Mouse (Mus musculus) heart, adult 18-20 months (tissue): ENCODE results near the gene Lcn10. TPM values are rescaled to one million over a fixed set of nuclear protein-coding genes. Genes with fewer than 3 reads are reported as not detected.
"Not testable (repeated sequence)": the region's sequence is repeated elsewhere in the genome, so short reads cannot be mapped to it uniquely, and the experiment has no call there.

ENCODE experiments used
- DNase-seq, 2 experiments: peaks; one replicate each; pipeline ENCODE4 v3.0.0; 2021 to 2022; ENCODE audit warnings: mixed read lengths in 1 of 2
- long read RNA-seq, 2 experiments: library from polyadenylated mRNA; stranded (forward); transcript quantifications; one replicate each; pipeline ENCODE4 v2.0.0; 2021
- total RNA-seq, 2 experiments: library from RNA; stranded (reverse); gene quantifications; 2 replicates each; pipeline ENCODE4 v1.2.3; 2021

Gene Lcn10
- total RNA-seq, result not detected
- long read RNA-seq, experiment 1, result 0 reads
- long read RNA-seq, experiment 2, result 0 reads

DNA sequence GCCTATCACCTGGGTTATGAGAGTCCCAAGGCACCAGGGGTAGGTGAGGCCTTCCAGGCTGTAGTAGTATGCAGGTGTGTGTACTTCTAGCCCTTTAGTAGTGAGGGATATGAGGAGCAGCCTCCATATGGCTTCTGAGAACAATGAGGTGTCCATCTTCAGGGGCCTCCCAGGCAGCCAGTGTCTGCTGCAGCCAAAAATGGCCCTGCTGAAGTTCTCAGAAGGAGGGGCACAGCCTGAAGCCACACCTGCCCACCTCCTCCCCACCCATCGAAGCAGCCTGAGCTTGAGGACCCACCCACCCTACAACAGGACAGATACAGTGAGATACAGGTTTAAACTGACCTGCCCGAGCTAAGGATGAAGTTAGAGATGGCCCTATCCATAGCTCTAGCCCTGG, at the start of gene Lcn10:
Lcn10 (plus strand) TSS at position 301 of the 400 bp plus-strand sequence.
- no peak for DNase-seq

DNA sequence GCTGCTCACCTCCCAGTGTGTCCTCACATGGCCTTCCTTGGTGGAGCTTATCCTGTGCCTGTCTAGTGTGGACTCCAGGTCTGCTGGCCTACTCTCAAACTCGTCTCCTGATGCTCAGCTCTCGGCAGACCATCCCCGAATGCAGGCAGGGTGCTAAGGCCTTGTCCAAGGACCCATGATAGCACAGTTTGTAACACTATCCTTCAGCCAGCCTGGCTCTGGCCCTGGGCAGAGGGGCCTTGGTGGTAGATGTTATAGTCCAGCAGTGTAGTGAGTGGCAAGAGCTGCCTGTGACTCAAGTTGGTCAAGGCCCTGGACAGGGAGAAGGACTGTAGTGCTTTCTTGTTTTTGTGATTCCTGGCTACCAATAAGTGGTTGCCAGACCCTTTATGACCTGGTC, 48.9 kb upstream of the Lcn10 start:
- no peak for DNase-seq

DNA sequence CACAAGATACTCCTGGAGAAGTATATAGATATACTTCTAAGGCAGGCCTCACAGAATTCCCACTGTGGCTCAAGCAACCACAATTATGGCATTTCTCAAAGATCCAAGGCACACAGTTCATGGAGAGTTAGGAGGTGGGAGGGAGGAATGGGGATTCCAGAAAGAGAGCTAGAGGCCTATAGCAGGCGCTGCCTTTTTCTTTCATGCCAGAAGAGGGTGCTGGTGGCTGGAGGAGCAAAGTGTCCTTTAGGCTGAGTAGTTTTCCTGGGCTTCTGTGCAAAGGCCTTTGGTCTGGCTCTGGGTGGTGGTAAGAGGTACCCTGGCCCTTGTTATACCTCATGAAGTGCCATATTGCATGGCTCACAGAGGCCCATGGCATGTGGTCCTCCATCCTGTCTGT, 48.5 kb upstream of the Lcn10 start:
- no peak for DNase-seq

DNA sequence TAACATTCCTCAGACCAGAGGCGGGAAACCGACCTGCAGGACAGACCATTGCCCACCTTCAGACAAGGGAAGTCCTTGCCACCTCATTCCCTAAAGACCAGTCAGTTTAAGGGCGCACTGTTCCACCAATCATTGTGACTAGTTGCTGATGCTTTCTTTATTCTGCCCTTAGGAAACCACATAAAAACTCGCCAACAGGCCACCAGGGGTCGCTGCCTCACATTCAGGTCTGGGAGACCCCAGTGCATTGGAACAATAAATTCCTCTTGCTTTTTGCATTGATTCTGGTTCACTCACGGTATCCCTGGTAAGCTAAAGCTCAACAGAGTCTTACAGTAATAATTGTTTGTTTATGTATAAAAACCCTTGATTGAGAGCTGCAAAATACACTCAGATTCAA, 42.6 kb upstream of the Lcn10 start:
- peak in 1 of 2 experiments; percentile 67 for DNase-seq

DNA sequence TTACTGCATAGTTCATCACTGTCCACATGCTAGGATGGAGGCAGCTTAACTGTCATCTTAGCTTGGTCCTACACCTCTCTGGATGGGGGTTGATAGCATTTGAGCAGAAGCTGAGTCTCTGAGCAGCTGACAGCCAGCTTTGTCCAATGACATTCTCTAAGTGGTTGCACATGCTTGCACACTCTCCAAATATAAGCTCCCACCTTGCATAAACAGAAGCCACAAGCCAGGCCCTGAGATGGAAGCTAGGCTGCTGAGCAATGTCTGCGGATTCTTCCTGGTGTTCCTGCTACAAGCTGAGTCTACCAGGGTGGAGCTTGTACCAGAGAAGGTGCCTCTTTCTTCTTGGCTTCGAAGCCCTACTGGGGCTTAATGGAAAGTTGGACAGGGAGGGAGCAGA, 29.6 kb upstream of the Lcn10 start, which contains the start of gene Lcn8:
Lcn8 (plus strand) TSS at position 219 of the 400 bp plus-strand sequence.
- no peak for DNase-seq

DNA sequence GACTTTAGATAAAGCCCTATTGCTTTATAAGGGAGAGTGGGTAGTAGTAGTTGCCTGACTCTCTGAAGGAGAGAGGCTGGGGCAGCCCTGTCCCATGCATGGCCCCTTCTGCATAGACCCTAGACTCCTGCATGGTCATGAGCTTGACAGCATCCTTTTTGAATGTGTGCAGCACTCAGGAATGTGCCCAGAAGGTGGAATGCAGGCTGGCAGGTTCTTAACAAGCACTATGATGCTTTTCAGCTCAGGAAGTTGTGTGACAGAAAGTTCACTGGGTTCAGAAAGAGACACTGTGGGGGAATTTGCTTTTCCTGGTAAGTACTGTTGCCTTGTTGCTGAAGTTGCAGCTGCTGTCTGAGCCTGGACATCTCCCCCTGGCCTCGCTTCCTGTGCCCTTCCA, 28.0 kb upstream of the Lcn10 start:
- DNase-seq, result no peak

DNA sequence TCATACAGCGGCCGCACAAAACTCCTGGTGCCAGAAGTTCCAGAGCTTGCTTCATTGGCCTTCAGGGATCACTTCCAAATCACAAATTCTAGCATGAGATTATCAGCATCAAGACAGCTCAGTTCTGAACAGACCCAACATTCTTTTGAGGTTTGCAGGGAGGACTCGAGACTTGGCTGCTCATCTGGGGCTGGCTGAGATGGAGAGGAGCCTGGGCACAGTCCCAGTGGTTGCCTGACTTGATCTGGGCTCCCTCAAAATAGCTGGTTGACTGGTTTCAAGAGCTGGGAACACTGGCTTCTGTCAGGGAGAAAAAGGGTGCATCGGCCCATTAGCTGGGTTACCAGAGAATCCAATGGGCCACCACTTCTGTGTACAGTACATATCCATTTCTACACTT, 25.8 kb upstream of the Lcn10 start:
- DNase-seq, result peak; percentile 49 to 73

DNA sequence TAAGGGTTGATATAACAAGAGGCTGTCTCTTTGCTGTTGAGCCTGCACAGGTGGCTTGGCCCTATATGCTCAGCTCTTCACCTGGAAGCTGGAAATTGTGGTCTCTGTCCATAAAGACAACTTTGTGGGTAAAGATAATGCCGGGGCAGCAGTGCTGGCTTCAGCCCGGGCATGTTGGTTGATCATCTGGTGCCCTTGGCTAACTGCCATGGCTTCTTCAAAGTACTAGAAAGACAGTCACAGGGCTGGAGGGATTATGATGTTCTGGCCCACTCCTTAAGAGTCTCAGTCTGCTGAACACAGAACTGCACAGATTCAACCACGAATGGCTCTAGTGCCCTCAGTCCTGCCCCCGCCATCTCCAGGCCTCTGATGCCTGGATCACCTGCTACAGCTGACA, 25.3 kb upstream of the Lcn10 start:
- peak; percentile 29 to 30 for DNase-seq

DNA sequence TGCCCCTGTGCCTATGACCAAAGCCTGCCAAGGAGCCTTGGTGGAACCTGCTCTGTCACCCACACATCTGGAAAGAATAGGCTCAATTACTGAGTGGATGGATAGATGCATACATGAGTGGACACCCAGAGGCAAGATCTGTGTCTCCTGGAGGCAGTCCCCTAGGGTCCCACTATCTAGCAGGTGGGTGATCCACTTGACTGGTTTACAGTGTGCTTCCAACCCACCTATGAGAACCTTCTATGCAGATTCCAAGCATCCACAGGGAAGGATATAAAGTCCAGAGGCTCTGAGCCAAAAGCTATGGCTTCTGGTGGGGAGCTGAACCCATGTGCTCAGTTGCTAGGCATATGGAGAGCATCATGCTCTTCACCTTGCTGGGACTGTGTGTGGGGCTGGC, 24.9 kb upstream of the Lcn10 start, which contains the start of gene Lcn5:
Lcn5 (plus strand) TSS at position 301 of the 400 bp plus-strand sequence.
- no peak for DNase-seq

DNA sequence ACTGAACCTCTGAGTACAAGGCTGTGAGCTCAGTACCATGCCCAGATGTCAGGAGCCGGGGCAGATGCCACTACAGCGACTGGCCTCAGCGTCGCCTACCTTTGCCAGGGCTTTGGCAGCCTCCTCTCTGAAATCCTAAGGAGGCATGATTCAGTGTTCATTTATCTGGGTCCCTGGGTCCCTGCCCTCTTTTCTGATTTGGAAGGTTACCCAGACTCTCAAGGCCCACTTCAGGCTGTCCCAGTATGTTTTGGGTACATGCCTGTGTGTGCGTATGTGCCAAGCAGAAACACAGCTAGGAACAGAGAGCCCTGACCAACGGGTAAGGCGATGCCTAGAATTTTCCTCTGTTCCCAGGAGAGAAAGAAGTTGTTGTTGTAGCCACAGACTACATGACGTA, 22.2 kb upstream of the Lcn10 start:
- DNase-seq, result peak; percentile 25 to 57

DNA sequence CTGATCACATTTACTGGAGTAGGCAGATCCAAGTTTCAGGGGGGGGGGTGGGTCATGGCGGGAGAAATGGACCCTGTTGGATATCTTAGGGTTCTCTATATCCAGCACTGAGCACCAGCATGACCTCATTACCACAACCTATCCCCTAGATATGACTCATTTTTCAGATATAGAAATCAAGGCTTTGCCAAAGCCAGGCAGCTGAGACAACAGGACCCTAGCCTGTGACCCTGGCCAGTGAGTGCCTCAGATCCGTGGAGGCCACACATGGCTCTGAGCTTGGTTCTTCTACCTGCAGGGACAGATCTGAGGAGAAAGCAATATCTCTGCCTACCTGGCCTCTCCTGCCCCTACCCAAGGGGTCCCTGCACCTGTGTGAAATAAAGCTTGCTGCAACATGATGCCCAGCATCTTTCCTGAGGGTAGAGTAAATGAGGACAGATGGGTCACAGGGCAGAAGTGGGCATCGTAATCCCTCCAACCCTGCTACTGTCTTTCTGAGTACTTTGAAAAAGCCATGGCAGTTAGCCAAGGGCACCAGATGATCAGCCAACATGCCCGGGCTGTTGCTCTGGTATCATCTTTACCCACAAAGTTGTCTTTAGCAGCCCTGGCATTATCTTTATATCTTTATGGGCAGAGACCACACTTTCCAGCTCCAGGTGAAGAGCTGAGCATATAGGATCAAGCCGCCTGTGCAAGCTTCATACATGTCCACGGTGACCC, 21.1 kb upstream of the Lcn10 start:
- DNase-seq, result peak in 1 of 2 experiments; percentile 19

DNA sequence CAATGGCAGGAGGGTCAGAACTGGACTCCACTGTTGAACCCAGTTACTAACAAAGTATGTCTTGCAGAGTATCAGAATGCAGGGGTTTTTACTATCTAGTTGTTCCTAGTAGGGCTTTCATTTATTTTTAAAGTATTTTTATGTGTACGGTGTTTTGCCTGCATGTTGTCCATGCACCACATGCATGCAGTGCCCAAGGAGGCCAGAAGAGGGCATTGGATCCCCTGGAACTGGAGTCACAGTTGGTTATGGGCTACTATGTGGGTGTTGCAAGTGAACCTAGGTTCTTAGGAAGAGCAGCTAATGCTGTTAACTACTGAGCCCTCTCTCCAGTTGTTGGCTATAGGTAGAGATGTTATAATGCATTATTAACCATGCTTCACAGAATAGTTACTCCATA, 19.0 kb upstream of the Lcn10 start:
- peak; percentile 36 to 70 for DNase-seq

DNA sequence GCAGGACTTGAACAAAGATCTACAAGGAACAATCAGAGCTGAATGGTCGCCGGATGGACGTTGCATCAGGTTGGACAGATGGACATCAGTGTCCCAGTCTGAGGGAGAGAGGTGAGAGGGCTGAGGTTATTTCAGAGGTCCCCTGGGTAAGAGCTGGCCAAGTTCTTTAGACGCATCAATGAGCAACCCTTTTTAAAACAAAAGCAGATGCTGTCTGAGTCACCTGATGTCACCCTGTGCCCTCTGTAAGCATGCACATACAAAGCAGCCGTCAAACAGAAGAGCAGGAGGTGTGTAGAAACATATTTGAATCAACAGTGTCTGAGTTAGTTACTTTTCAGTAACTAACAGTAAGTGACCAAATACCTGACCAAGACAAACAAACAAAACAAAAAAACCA, 18.4 kb upstream of the Lcn10 start:
- no peak for DNase-seq

DNA sequence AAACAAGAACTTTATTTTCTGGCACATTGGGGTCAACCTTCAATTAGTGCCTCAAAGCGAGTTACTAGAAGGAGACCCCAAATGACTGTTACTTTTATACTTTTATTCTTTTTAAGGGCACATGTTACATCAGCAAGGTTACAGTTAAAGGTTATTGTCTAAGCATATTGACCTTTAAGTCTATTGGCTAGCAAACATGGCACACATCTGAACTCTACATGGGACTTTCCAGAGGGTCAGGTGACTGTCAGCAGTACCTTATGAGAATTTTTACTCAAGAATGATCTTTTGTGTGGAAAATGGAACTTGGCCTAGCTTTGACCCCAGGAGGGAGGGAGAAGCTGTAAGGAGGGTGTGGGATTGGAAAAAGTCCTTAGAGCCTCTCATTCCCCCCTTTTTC, 16.0 kb upstream of the Lcn10 start:
- no peak for DNase-seq

DNA sequence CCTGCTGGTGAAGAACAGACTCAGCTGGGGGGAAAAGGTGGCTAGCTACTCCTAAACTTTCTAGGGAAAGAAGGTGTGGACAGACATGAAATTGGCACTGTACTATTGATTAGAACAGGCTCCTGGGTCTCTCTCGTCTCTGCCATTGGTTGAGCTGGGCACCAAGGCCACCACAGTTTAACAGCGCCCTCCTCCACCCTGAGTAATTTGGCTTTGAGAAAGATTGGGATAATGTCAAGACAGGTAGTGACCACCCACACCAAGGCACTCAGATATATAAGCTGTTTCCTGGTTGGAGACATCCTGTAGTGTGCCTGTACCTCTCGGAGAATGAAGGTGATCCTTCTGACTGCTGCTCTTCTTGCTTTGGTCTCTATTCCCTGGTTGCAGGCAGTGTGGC, 6.0 kb upstream of the Lcn10 start, which contains the start of gene Lcn6:
Lcn6 (plus strand) TSS at position 301 of the 400 bp plus-strand sequence.
- no peak for DNase-seq

DNA sequence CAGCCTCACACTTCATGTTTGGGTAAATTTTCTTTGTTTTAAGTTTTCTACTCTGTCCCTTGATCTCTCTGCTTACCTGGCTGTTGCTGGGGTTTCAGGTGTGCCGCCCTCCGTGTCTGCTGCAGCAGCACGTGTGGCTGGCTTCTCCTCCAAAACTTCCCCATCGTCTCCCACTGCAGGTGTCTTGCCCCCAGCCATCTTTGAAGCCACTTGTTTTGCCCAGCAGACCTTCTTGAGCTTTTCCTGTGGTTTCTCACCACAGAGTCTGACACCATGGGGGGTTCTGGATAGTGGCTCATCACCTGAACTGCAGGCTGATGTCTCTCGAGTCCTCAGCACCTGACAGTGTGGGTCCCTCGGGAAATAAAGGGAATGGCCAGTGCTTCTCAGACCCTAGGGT, 3.0 kb upstream of the Lcn10 start:
- no peak for DNase-seq

DNA sequence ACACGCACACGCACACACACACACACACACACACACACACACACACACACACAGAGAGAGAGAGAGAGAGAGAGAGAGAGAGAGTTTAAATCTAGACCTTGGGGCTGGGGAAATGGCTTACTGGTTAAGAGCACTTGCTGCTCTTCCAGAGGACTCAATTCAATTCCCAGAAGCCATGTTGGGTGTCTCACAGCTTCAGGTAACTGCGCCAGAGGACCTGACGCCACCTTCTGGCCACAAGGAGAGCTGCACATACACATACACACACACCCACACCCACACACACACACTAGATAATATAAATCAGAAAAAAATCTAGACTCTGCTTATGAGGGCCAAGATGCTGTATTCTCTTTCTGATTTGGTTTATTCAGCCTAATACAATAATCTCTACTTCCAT, 4.4 kb downstream of the Lcn10 start:
- DNase-seq, result no peak

DNA sequence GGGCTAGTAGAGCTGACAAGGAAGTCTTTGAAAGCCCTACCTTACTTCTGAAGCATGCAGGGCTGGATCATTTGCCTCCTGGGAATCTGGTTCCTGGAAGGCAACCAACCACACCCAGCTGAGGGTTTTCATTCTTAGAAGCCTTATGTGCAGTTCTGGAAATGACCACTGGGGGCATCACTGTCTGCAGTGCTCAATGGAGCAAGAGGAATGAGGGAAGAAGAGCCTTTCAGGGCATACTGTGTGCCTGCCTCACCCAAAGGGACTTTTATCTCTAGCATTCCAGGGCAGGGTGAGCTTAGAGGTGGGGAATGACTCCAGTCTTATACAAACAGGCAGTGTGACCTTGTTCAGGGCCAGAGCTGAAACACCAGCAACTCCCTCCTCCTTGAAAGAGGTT, 12.1 kb downstream of the Lcn10 start:
- peak; percentile 57 to 85 for DNase-seq

DNA sequence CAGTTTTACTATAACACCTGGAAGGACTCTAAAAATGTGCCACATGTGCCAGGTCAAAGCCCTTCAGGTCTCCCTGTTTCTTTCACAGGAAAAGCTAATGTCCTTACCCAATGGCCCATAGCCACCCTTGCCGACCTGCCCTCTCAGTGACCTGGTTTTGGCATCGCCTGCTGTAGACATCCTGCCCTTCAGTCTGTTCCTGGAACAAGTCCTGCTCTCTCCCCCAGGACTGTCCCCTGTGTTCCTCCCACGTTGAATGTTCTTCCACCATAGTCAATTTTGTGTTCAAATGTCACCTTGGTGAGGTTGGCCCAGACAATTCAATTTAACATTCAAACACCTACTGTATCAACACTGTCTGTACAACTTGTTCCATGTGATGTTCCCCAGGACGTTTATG, 14.4 kb downstream of the Lcn10 start:
- DNase-seq, result no peak

DNA sequence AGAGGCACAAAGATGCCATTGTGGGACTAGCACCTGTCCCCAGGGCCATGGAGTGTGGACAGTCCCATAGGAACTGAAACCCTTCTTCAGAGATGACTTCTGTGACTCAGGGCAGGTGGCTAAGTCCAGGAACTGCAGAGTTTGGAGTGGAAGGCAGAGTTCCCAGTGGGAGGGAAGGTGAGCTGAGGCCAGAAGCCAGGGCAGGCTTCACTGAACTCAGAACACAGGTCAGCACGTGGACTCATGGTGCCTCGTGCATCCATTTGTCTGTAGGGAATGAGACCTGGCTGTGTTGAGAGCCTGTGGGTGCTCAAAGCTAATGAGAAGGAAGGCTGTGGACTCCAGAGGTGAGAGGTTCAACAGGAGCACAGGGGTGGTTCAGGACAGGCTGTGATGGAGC, 16.2 kb downstream of the Lcn10 start:
- DNase-seq, result no peak

DNA sequence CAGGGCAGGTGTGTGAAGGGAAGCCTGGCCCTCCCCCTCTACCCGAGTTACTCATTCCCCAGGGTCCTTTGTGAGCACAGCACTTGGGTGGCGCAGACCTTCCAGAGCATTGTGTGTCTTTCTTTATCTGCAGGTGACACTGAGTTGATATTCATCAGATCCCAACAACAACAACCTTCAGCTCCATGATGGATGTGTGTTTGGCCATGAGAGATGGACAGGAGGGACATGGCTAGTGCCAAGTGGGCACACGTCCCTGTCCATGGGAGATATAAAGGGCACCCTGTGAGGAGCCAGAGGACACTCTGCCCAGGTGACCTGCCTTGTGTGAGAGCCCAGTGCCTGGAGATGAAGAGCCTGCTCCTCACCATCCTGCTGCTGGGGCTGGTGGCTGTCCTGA, 17.2 kb downstream of the Lcn10 start, which contains the start of gene Obp2a:
Obp2a (plus strand) TSS at position 301 of the 400 bp plus-strand sequence.
- DNase-seq, result not testable (repeated sequence)

DNA sequence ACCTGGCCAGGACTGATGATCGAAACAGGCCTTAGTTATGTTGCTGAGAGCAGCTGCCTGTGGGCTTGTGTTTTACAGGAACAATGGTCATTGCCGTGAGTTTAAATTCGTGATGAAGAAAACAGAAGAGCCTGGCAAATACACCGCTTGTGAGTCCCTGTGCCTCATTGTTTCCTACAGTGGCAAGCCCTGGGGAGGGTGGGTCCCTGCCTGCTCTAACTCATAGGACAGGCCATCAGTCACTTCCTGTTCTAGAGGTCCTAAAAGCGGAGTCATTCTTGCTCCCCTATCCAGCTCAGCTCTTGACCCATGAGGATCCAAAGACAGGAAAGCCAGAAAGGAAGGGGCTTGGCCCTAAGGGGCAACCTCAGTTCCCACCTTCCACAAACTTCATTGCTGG, 18.5 kb downstream of the Lcn10 start:
- peak in 1 of 2 experiments; percentile 12 for DNase-seq

DNA sequence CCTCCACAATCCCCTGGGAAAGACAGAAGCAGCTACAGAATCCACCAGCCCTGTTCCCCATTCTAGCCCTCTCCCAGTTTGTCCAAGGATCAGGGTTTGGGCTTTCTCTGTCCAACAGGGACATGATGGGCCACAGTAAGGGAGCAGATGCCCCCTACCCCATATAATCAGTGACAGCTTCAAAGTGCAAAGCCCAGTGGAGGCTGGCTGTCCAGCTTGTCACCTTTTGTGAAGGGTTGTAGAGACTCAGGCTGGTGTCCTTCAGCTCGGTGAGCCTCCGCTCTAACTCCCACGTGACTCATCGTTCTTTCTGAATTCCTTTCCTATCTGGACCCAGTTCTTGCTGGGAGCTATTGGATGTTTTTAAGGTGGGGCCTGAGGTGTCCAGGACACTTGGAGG, 21.2 kb downstream of the Lcn10 start:
- DNase-seq, result no peak
